Mouse (Mus musculus): Measurements from ENCODE around the gene Peli1.
"Not testable (repeated sequence)": the region's sequence is repeated elsewhere in the genome, so short reads cannot be mapped to it uniquely, and the experiment has no call there.

The Peli1 gene

DNA sequence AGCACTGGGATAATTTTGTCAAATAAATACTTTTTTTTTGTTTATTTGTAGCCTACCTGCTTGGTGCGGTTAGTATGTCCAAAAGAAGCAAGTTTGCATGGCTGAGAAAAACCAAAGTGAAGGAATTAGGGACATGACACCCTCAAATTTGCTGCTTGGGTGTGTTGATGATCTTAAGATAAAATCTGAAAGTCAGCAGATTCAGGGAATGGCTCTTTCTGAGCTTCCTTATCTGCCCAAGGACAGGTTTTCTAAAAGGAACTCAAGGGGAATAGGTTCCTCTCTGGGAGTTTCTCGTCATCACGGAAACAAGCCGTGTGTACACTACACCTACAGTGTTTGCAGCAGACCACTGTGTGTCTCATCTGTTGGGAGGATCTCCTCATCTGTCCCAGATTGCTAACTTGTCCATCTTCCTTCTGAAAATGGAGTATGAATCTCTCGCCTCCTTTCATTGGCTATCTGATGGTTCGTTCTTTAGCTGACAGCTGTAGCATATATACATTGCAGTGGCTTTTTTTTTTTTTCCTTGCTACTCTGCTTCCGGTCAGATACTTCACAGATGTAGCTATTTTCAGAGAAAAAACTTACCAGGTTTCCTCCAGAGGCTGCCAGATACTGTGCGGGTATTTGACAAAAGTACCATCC, 88.0 kb downstream of the Peli1 start:
- no peak for ATAC-seq (ENCODE audit: insufficient number of reproducible peaks, low FRiP score, low TSS enrichment)

DNA sequence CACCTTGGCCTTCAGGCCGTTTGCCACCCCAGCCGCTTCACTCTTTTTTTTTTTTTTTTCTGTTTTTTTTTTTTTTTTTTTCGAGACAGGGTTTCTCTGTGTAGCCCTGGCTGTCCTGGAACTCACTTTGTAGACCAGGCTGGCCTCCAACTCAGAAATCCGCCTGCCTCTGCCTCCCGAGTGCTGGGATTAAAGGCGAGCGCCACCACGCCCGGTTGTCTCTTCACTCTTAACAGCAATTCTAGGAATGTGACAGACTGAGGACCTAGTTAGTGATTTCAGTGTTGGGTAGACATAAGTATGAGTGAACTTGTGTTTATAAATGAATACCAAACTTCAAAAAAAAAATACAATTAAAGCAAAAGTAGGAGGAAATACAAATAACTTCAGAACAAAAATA, 88.8 kb downstream of the Peli1 start:
- not testable (repeated sequence) for ATAC-seq (ENCODE audit: insufficient number of reproducible peaks, low FRiP score, low TSS enrichment)

DNA sequence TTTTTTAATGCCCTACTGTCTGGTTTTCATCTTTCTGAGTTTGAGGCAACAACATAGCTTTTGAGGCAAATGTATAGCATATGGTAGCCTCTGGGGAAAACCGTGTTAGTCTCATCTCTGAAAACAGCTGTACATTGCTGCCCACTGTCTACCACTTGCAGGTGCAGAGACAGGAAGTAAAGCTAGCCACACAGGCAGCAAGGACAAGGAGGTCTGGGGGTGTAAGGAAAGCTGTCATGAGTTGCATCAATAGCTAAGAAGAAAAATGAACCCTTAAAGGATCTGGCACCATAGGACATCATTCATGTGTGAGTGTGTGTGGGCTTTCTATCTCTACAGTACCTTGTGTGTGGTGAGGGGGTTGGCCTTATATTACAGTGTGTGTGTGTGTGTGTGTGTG, 89.6 kb downstream of the Peli1 start:
- no peak for ATAC-seq (ENCODE audit: insufficient number of reproducible peaks, low FRiP score, low TSS enrichment)

GRCm38 (mm10) chr11:21181616-21182015, 90.5 kb downstream of the Peli1 start:
- ATAC-seq (ENCODE audit: insufficient number of reproducible peaks, low FRiP score, low TSS enrichment) = no peak

DNA sequence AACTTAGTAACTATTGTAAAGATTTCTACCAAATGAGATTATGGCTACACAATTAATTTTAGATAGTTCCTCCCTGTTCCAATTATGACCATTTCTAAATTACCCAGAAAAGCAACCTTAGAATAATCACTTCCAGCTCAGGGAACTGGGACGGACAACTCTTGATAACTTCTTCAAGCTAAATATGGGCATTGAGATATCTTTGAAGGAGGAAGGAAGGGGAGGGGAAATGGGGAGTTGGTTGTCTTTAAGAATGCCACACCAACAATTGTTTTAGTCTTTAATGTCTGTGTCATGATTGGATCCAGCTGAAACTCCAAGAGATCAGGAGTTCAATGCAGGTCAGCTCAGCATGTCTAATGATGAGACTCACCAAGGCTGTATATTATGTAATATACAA, 91.6 kb downstream of the Peli1 start:
- ATAC-seq (ENCODE audit: insufficient number of reproducible peaks, low FRiP score, low TSS enrichment) = no peak

DNA sequence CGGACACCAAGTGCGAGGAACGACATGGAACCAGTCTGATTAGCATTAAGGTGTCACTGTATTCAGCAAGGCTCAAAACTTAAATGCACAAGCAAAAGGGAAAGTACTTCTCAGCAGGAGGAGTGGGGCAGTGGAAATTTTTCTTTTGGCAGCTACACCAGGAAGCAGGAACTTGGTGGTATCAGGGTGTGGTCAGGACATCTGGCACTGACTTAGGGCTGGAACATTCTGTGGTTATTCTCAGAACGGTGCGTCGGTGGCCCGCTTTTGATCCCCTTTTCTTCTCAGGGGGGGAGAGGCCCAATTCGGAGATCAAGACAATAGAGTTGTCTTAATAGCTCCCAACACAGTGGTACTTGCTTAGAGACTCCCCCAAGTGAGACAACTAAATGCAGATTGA, 100.7 kb downstream of the Peli1 start:
- ATAC-seq (ENCODE audit: insufficient number of reproducible peaks, low FRiP score, low TSS enrichment) = not testable (repeated sequence)

DNA sequence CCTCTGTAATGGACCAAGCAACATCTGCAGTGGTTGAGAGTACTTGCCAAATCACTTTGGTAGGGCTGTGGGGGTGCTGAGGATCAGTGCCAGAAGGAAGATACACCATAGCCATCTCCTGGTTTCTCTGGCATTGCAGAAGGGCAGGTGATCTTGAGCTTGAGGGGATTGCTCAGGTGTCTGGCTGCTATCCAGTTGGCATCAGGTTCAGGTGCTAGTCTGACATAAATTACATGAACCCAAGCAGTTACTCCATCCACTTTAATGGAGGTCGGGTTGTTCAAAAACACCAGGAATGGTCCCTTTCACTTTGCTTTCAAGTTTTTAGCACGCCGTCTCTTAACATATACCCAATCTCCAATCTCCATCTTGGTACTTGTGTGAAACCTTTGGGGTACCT, 103.8 kb downstream of the Peli1 start:
- ATAC-seq (ENCODE audit: insufficient number of reproducible peaks, low FRiP score, low TSS enrichment) = no peak
